Mouse (Mus musculus) MEL (cell line): ENCODE measurements around the gene Bmpr1a. TPM values are rescaled to one million over a fixed set of nuclear protein-coding genes. Genes with fewer than 3 reads are reported as not detected.

Experiments
- KAT2A ChIP-seq: conservative IDR thresholded peaks from 2 replicates; pipeline ENCODE4 v1.6.1; 2012; ENCODE audit warnings: low read depth, low read length, improper control_type of control experiment, inconsistent platforms
- MYC ChIP-seq: IDR thresholded peaks from 2 replicates; pipeline ENCODE4 v1.6.1; 2011; ENCODE audit warnings: low read depth, mild to moderate bottlenecking, low read length, improper control_type of control experiment, moderate library complexity
- NELFE ChIP-seq: IDR thresholded peaks from 2 replicates; pipeline ENCODE4 v1.6.1; 2011; ENCODE audit warnings: low read depth, low read length, improper control_type of control experiment
- POLR2AphosphoS5 ChIP-seq: IDR thresholded peaks from 2 replicates; pipeline ENCODE4 v1.6.1; 2012; ENCODE audit warnings: low read depth, borderline replicate concordance, mild to moderate bottlenecking, inconsistent platforms, low read length, moderate library complexity, mixed read lengths
- TCF12 ChIP-seq: IDR thresholded peaks from 2 replicates; pipeline ENCODE4 v1.6.1; 2014; ENCODE audit warnings: low read depth, mild to moderate bottlenecking, inconsistent platforms, low read length, improper control_type of control experiment, moderate library complexity
- ZNF384 ChIP-seq: IDR thresholded peaks from 2 replicates; pipeline ENCODE4 v1.6.1; 2012; ENCODE audit warnings: low read depth, mild to moderate bottlenecking, inconsistent platforms, low read length, improper control_type of control experiment
- polyA plus RNA-seq, 2 experiments: library from polyadenylated mRNA; stranded (reverse) in 1 of 2; unstranded in 1 of 2; fragments of >175 nt in 1 of 2; fragments of >200 nt in 1 of 2; gene quantifications; 2 replicates each; pipeline versions ENCODE4 v1.2.1 to v1.2.4; 2012; ENCODE audit warnings: low replicate concordance in 2 of 2, low read depth in 1 of 2; ENCODE audit not compliant: insufficient read length in 2 of 2, insufficient read depth in 1 of 2, missing spikeins in 1 of 2
- total RNA-seq: library from RNA; depleted of rRNA; stranded (reverse); fragments of 300-350 nt; gene quantifications from 2 replicates; pipeline ENCODE4 v1.2.3, GENCODE M21; 2012; rRNA removed

Gene Bmpr1a
- total and polyA plus RNA-seq, 3 experiments, result 3.1 TPM; not detected in 1

DNA sequence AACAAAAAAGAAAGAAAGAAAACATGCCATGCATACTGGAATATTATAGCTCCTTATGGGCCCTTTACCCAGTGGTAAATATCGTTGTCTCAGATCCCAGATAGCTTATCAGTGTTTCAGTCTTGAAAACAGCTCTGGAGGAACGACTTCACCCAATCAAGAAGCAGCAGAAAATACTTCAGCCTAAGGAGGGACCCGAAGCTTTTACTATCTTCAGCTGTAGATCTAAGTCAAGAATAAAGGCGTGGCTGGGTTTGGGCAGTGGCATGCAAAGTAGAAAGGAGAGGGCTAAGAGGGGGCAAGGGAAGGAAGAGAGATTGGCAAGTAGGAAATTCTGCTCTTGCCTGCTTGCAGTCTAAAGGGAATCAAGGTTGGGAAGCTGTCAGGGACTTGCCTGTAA is 141.0 kb downstream of the Bmpr1a start (continued):
- TF ChIP-seq ZNF384 (peak; percentile 88), NELFE (no peak; the same call in 1 of the 2 replicates), POLR2AphosphoS5 (no peak), MYC (no peak; the same call in 1 of the 2 replicates), KAT2A (no peak), TCF12 (0 out of 2 replicates have a peak, but pooled peaks have one; percentile 48)

Other genes starting within 250 kb of the Bmpr1a start
- gene Shld2, start 192.8 kb downstream of the Bmpr1a start, total RNA-seq, result 7.9 and 9.2 TPM in 2 replicates
- 1 to 10 TPM in 1 of 2 experiments, not detected in 1; 7.0 TPM for gene Shld2, start 192.8 kb downstream of the Bmpr1a start, polyA plus RNA-seq
- 92.3 and 99.9 TPM in 2 replicates for gene Glud1, start 192.6 kb downstream of the Bmpr1a start, total RNA-seq
- 100 to 1,000 TPM in 1 of 2 experiments, 10 to 100 TPM in 1; 57.1 to 125 TPM for gene Glud1, start 192.6 kb downstream of the Bmpr1a start, polyA plus RNA-seq
- gene Fam25c, start 147.9 kb downstream of the Bmpr1a start, total RNA-seq, result not detected in 2 replicates
- gene Fam25c, start 147.9 kb downstream of the Bmpr1a start, polyA plus RNA-seq, result not detected
- gene Sncg, start 128.6 kb downstream of the Bmpr1a start, total RNA-seq, result not detected in 2 replicates
- not detected for gene Sncg, start 128.6 kb downstream of the Bmpr1a start, polyA plus RNA-seq
- gene Mmrn2, start 127.9 kb downstream of the Bmpr1a start, total RNA-seq, result 0.08 TPM in 1 of 2 replicates, not detected in the other
- under 1 TPM in 1 of 2 experiments, not detected in 1; 0.03 TPM for gene Mmrn2, start 127.9 kb downstream of the Bmpr1a start, polyA plus RNA-seq
- not detected in 2 replicates for gene 9230112D13Rik, start 19.5 kb upstream of the Bmpr1a start, total RNA-seq
- not detected for gene 9230112D13Rik, start 19.5 kb upstream of the Bmpr1a start, polyA plus RNA-seq
- gene Ldb3, start 85.3 kb upstream of the Bmpr1a start, total RNA-seq, result not detected in 2 replicates
- gene Ldb3, start 85.3 kb upstream of the Bmpr1a start, polyA plus RNA-seq, result under 1 TPM in 1 of 2 experiments, not detected in 1; 0.01 TPM
- not detected in 2 replicates for gene Opn4, start 96.8 kb upstream of the Bmpr1a start, total RNA-seq
- not detected for gene Opn4, start 96.8 kb upstream of the Bmpr1a start, polyA plus RNA-seq
- gene Wapl, start 170.6 kb upstream of the Bmpr1a start, total RNA-seq, result 100 and 111 TPM in 2 replicates
- gene Wapl, start 170.6 kb upstream of the Bmpr1a start, polyA plus RNA-seq, result 100 to 1,000 TPM in 1 of 2 experiments, 10 to 100 TPM in 1; 80.4 to 221 TPM